8 mouse cellular contexts compared by ENCODE assay signal in genomic region chr9:50603189-50603997, GRCm38 (mm10). TPM values are rescaled to one million over a fixed set of nuclear protein-coding genes. Genes with fewer than 3 reads are reported as not detected.
DNase-seq lines count a peak whose midpoint lies in the region; ATAC-seq lines count a peak whose summit lies in the region.

Gene Sdhd (minus strand): TSS chr9:50603812.
Gene Timm8b (plus strand): TSS chr9:50603910.

- H3K4me2 ChIP-seq in lung, embryonic 16.5 days (ENCODE audit: low read depth, low read length), result peak within 1 kb of the TSS; percentile 92

- H3K27ac ChIP-seq in lung, embryonic 16.5 days (ENCODE audit: low read length), result peak within 1 kb of the TSS; percentile 86

- peaks cover 18% of the 10 kb centered on the region for H3K4me1 ChIP-seq in lung, embryonic 16.5 days (replicated peaks; ENCODE audit: control insufficient read depth, insufficient read depth, low read length)

- H3K9ac ChIP-seq in lung, embryonic 16.5 days (ENCODE audit: low read length), result peak within 1 kb of the TSS; percentile 79

- WGBS in lung, embryonic 16.5 days, result under 1% methylated on average over 48 of the region's 48 CpGs

- H3K4me3 ChIP-seq in lung, embryonic 16.5 days (ENCODE audit: low read length), result peak within 1 kb of the TSS; percentile 90

- peak; percentile 92 to 97 for ATAC-seq in hematopoietic stem cell, adult 5-6 weeks (replicated peaks in 1 of 2; ENCODE audit: insufficient read depth in 1 of 2, low FRiP score in 2 of 2, low TSS enrichment in 1 of 2, low read depth in 1 of 2, poor library complexity in 2 of 2, severe bottlenecking in 2 of 2)
- peak; percentile 99 for ATAC-seq in lung, embryonic 16.5 days (ENCODE audit: low read depth)

- peak; percentile 92 for DNase-seq in MEL-GATA-1-ER (ENCODE audit: extremely low read depth, low read depth)
- DNase-seq in cerebellum, adult 8-10 months, result peak; percentile 91
- peak; percentile 96 for DNase-seq in forelimb bud, embryonic 11.5 days (ENCODE audit: low read depth, low spot score)
- peak; percentile 93 for DNase-seq in layer of hippocampus, adult 9-10 months (ENCODE audit: low spot score)
- DNase-seq in ovary, postnatal 10 days (ENCODE audit: low spot score), result peak; percentile 79
- peak; percentile 89 to 90 for DNase-seq in thymus, postnatal 10 days (ENCODE audit: low spot score in 2 of 2)

- peaks cover 24% of the 10 kb centered on the region for H3K36me3 ChIP-seq in lung, embryonic 16.5 days (ENCODE audit: control insufficient read depth, insufficient read depth, low read length)

- no peaks in the 10 kb centered on the region for H3K27me3 ChIP-seq in lung, embryonic 16.5 days (ENCODE audit: control insufficient read depth, insufficient read depth, low read depth, low read length)

- no peaks in the 10 kb centered on the region for H3K9me3 ChIP-seq in lung, embryonic 16.5 days (ENCODE audit: control insufficient read depth, low read length)

RNA-seq across cellular contexts. Expression of gene Sdhd, which starts in this region (rescaled TPM):
- 142 and 154 TPM in 2 replicates for total RNA-seq in hematopoietic stem cell, adult 5-6 weeks (2017)
- 298 and 304 TPM in 2 replicates for polyA plus RNA-seq in lung, embryonic 16.5 days (2015; fragmentation: Nextera tagmentation; extraction: Ambion mirVana)

RNA-seq across cellular contexts. Expression of gene Timm8b, which starts in this region (rescaled TPM):
- total RNA-seq in hematopoietic stem cell, adult 5-6 weeks (2017), result 123 and 162 TPM in 2 replicates
- 193 and 194 TPM in 2 replicates for polyA plus RNA-seq in lung, embryonic 16.5 days (2015; fragmentation: Nextera tagmentation; extraction: Ambion mirVana)

Comparison
In these comparisons a context has a peak if more than half of its experiments do, and no peak if none do; other contexts are left out.
1. Peak in every context shown above with its lines: DNase-seq, ATAC-seq, H3K4me3 ChIP-seq and H3K27ac ChIP-seq.